Mouse (Mus musculus) liver, postnatal 0 days (tissue): ENCODE data around the gene Xlr3c.
"Not testable (repeated sequence)": the region's sequence is repeated elsewhere in the genome, so short reads cannot be mapped to it uniquely, and the experiment has no call there.

ENCODE experiments used
- CTCF ChIP-seq: sonication (generic); IDR thresholded peaks from 2 replicates; pipeline ENCODE4 v1.5.1; 2016; ENCODE audit warnings: antibody characterized with exemption, low read depth
- EP300 ChIP-seq: IDR thresholded peaks from 2 replicates; pipeline ENCODE4 v1.6.1; 2016; ENCODE audit warnings: antibody characterized with exemption, low read depth, mild to moderate bottlenecking

GRCm38 (mm10) chrX:73265270-73265669, at the start of gene Xlr3c:
- not testable (repeated sequence) for TF ChIP-seq CTCF, EP300
